Mouse (Mus musculus): ENCODE data around the gene Get4. TPM values are rescaled to one million over a fixed set of nuclear protein-coding genes. Genes with fewer than 3 reads are reported as not detected.

Get4 gene
- total RNA-seq, 2 experiments from 2014 or later, result 44.8 to 47.4 TPM

DNA sequence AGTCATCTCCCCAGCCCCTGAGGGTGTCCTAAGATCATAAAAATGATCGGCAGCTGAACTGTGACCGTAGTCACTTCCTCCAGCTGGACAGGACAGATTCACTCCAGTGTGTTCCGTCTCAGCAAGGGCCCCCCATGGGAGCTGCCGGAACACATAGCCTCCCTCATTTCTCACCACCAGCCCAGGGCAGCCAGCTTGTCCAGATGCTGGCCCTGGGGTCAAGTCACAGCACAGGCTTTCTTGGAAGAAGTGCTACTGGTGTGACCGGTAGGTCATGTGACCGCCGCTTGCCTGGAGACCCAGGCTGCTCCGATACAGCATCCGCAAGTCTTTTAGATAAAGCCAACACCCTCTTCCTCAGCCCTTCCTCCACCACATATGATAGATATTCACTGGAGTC, 61.4 kb downstream of the Get4 start:
- intact Hi-C loops (cut with DNase I), result no loop called here
- DNase-seq, result no peak

DNA sequence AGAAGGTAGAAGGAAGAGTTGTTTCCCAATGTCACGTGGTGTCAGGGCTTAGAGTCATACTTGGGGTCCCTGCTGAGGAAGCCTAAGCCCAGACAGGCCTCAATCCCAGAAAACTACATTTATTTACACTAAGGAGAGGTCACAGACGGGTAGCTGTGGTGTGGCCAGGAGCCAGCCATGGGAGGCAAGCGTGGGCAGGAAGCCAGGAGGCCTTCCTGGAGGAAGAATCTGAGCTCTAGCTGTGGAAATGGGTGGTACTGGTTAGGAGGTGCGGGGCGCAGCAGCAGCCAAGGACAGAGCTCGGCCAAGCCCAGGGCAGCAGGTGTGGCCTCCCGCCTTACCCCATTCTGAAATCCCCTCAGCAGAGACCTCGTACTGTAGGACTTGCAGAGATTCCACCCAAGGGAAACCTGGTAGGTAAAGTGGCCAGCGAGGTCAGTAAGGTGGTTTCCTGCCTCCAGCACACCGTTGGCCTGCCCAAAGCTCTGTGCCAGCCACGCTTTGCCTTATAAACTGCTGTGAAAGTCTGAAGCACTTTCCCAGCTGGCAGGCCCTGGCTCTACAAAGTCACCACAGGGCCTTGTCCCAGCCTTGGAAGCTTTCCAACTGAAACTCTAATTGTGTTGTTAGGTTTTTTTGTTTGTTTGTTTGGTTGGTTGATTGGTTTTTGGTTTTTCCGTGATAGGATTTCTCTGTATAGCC, 63.0 kb downstream of the Get4 start:
- intact Hi-C loops (cut with DNase I), result no loop called here
- DNase-seq, result no peak

DNA sequence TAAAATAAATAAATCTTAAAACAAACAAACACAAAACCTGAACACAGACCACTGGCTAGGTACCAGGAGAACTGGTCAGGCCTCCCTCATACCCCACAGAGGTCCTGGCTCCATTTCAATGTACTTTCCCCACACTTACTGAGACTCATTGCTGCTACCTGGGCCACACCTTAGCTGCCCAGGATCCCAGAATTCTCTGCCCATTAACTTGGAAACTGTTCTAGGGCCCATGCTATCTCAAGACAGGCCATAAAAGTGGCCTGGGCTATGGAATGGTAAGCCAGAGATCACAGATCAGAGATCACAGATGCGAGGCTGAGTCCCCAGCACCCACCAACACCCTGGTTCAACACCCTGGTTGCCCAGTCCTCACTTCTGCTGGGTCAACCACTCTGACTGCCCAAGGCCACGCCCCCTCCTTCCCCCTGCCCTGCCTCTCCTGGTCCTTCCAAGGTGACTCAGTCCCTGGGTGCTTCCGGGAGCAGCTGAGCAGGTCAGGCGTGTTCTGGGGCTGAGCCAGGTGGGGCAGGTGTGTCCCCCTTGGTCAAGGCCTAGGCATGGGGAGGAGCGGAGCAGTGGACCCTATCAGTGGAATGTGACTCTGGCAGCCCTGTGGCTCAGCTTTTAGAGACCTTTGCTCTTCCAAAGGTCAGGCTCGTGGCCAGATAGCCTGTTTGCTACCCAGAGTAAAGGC, 65.0 kb downstream of the Get4 start:
- intact Hi-C loops (cut with DNase I), result no loop called here
- DNase-seq, result no peak

DNA sequence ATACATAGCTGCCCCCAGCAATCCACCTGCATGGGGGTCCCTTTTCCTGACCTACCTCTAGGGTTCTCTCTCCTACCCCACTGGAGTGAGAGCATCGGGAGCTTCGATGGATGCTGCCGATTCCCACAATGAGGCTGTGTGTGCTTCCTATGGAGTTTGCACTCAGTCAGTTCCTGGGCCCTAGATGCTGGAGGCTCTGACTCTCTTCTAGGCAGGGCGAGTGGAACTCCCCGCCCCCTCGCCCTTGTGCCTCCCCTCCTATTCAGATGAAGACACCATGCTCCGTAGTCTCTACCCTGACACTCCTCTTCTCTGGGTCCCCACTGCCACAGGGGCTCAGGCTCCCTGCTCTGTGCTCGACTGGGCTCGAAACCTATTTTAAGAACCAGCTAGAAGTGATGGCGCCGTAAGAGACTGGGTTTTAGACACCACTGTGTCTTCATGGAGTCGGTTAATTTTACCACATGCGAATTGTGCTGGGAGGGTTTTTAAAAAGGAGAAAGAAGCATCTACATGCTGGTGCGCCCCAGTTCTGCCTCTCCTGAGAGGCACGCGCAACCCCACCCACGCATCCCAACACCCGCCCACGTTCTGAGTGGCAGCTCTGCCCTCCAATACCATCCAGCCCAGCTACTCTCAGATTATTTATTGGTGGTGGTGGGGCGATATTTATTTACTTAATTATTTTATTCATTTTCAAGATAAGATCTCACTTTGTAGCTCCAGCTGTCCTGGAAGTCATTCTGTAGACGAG, 65.8 kb downstream of the Get4 start:
- intact Hi-C loops (cut with DNase I), result no loop called here
- DNase-seq, result no peak

Other genes starting within 250 kb of the Get4 start
- 1 to 10 TPM; 1.5 to 4.4 TPM for gene Prkar1b, start 102.3 kb upstream of the Get4 start, total RNA-seq (2021)
- 10 to 100 TPM; 16.0 to 16.2 TPM for gene Dnaaf5, start 102.1 kb upstream of the Get4 start, total RNA-seq (2021)
- 10 to 100 TPM; 48.2 to 50.1 TPM for gene Sun1, start 51.7 kb upstream of the Get4 start, total RNA-seq (2021)
- gene Adap1, start 73.3 kb downstream of the Get4 start, total RNA-seq (2021), result 1 to 10 TPM; 1.4 to 1.5 TPM
- 10 to 100 TPM; 80.4 to 83.7 TPM for gene Cox19, start 99.1 kb downstream of the Get4 start, total RNA-seq (2021)
- gene Cyp2w1, start 100.3 kb downstream of the Get4 start, total RNA-seq (2021), result not detected
- 10 to 100 TPM; 43.6 to 56.2 TPM for gene Gpr146, start 125.4 kb downstream of the Get4 start, total RNA-seq (2021)
- gene C130050O18Rik, start 153.0 kb downstream of the Get4 start, total RNA-seq (2021), result under 1 TPM; 0.62 to 0.64 TPM
- 1 to 10 TPM; 1.7 to 2.0 TPM for gene Gper1, start 170.8 kb downstream of the Get4 start, total RNA-seq (2021)
- 1 to 10 TPM; 4.7 to 5.5 TPM for gene 3110082I17Rik, start 208.2 kb downstream of the Get4 start, total RNA-seq (2021)
- gene Zfand2a, start 232.2 kb downstream of the Get4 start, total RNA-seq (2021), result 10 to 100 TPM; 14.0 to 17.9 TPM

Data from heart, postnatal 36 days (tissue).